Mouse (Mus musculus) adrenal gland (tissue): Measurements from ENCODE around the gene Ubqln2.

Experiments used
- intact Hi-C: fragments of 180-260 bp; cut with DNase I; formaldehyde crosslinking; loops from one replicate; pipeline ENCODE4 v1.15.1; 2025
- long read RNA-seq, 2 experiments: library from polyadenylated mRNA; unstranded; transcript quantifications; one replicate each; pipeline ENCODE4 v2.0.0; 2020; ENCODE audit warnings: borderline replicate concordance in 1 of 2; ENCODE audit not compliant: insufficient replicate concordance in 1 of 2

Gene Ubqln2
- long read RNA-seq, experiment 1, partial matches to known transcripts = 0 of 1 reads
- long read RNA-seq, experiment 1, other reads (novel, unspliced or antisense) = 0 of 1 reads
- long read RNA-seq, experiment 2 = 0 reads

- intact Hi-C loops = no loop called here
Observed at GRCm38 (mm10) chrX:153497688-153498516, at the start of gene Ubqln2. Ubqln2 (plus strand) TSS chrX:153498227.

GRCm38 (mm10) chrX:153451946-153452345 is 46.1 kb upstream of the Ubqln2 start:
- intact Hi-C loops = no loop called here

- intact Hi-C loops = no loop called here
Observed at GRCm38 (mm10) chrX:153476760-153477248, 21.2 kb upstream of the Ubqln2 start.

- intact Hi-C loops = no loop called here
Observed at GRCm38 (mm10) chrX:153492326-153492725, 5.7 kb upstream of the Ubqln2 start.

GRCm38 (mm10) chrX:153498665-153499293 is 752 bp downstream of the Ubqln2 start:
- intact Hi-C loops = no loop called here

- intact Hi-C loops = no loop called here
Observed at GRCm38 (mm10) chrX:153499294-153500046, 1.4 kb downstream of the Ubqln2 start.

- intact Hi-C loops = no loop called here
Observed at GRCm38 (mm10) chrX:153500047-153500345, 2.0 kb downstream of the Ubqln2 start.

GRCm38 (mm10) chrX:153505954-153506353 is 7.9 kb downstream of the Ubqln2 start:
- intact Hi-C loops = loop anchor here (5.0 kb wide), 1 partner anchor 119 kb away; no protein-coding TSS in a partner anchor

- intact Hi-C loops = no loop called here
Observed at GRCm38 (mm10) chrX:153515491-153515890, 17.5 kb downstream of the Ubqln2 start.

GRCm38 (mm10) chrX:153528399-153528798 is 30.4 kb downstream of the Ubqln2 start:
- intact Hi-C loops = loop anchor here (2.0 kb wide), 1 partner anchor 140 kb away; no protein-coding TSS in a partner anchor
